Mouse (Mus musculus): ENCODE measurements at regions not wholly inside any gene's neighbourhood (a gene's known extent, or its start where the extent isn't known, plus 50 kb on each side); places are given as distances from the start of the nearest gene placed in this dataset.

- H3K4me2 ChIP-seq (replicated peaks; ENCODE audit: low read depth, low read length, severe bottlenecking): no peak overlapping the region
- no peaks in the 10 kb centered on the region for H3K9me3 ChIP-seq (ENCODE audit: control insufficient read depth, low read length)
- no peaks in the 10 kb centered on the region for H3K27me3 ChIP-seq (ENCODE audit: control insufficient read depth, insufficient read depth, low read length)
- ATAC-seq (ENCODE audit: low FRiP score, low read depth): no peak
- H3K4me3 ChIP-seq (replicated peaks; ENCODE audit: low read length): no peak overlapping the region
- H3K9ac ChIP-seq (ENCODE audit: low read depth, low read length, severe bottlenecking): no peak overlapping the region
- TF ChIP-seq POLR2A (IDR thresholded peaks at IDR 0.05; ENCODE audit: borderline replicate concordance, extremely low read depth, insufficient read depth, insufficient read length): no peak
- DNase-seq (ENCODE audit: low spot score): no peak
- no peak overlapping the region for H3K27ac ChIP-seq (replicated peaks; ENCODE audit: low read depth, low read length)
- H3K36me3 ChIP-seq (ENCODE audit: control insufficient read depth, insufficient read depth, low read length): no peaks in the 10 kb centered on the region
- no peaks in the 10 kb centered on the region for H3K4me1 ChIP-seq (ENCODE audit: control insufficient read depth, insufficient read depth, low read length)
Measured at GRCm38 (mm10) chr4:71663397-71663796, 94.4 kb downstream of the Gm11232 start.

- ATAC-seq (ENCODE audit: low FRiP score, low read depth): no peak
- H3K4me2 ChIP-seq (replicated peaks; ENCODE audit: low read depth, low read length, severe bottlenecking): no peak overlapping the region
Measured at GRCm38 (mm10) chr4:71640521-71640920, 117.2 kb downstream of the Gm11232 start.

GRCm38 (mm10) chr4:71627088-71627487, 130.7 kb downstream of the Gm11232 start:
- H3K36me3 ChIP-seq (ENCODE audit: control insufficient read depth, insufficient read depth, low read length): no peaks in the 10 kb centered on the region
- 46% methylated on average over 2 of the region's 2 CpGs for WGBS
- no peak overlapping the region for H3K9ac ChIP-seq (ENCODE audit: low read depth, low read length, severe bottlenecking)
- no peak overlapping the region for H3K27ac ChIP-seq (replicated peaks; ENCODE audit: low read depth, low read length)
- DNase-seq (ENCODE audit: low spot score) (no peak), ATAC-seq (ENCODE audit: low FRiP score, low read depth) (no peak)
- no peaks in the 10 kb centered on the region for H3K27me3 ChIP-seq (ENCODE audit: control insufficient read depth, insufficient read depth, low read length)
- no peak overlapping the region for H3K4me2 ChIP-seq (replicated peaks; ENCODE audit: low read depth, low read length, severe bottlenecking)
- TF ChIP-seq POLR2A (IDR thresholded peaks at IDR 0.05; ENCODE audit: borderline replicate concordance, extremely low read depth, insufficient read depth, insufficient read length): no peak
- H3K4me1 ChIP-seq (ENCODE audit: control insufficient read depth, insufficient read depth, low read length): no peaks in the 10 kb centered on the region
- no peaks in the 10 kb centered on the region for H3K9me3 ChIP-seq (ENCODE audit: control insufficient read depth, low read length)
- no peak overlapping the region for H3K4me3 ChIP-seq (replicated peaks; ENCODE audit: low read length)

More at GRCm38 (mm10) chr4:71640521-71640920, 117.2 kb downstream of the Gm11232 start:
- Histone ChIP-seq H3K36me3 (ENCODE audit: control insufficient read depth, insufficient read depth, low read length) (no peaks in the 10 kb centered on the region), H3K4me3 (replicated peaks; ENCODE audit: low read length) (no peak overlapping the region), H3K9me3 (ENCODE audit: control insufficient read depth, low read length) (no peaks in the 10 kb centered on the region), H3K4me1 (ENCODE audit: control insufficient read depth, insufficient read depth, low read length) (no peaks in the 10 kb centered on the region), H3K9ac (ENCODE audit: low read depth, low read length, severe bottlenecking) (no peak overlapping the region), H3K27me3 (ENCODE audit: control insufficient read depth, insufficient read depth, low read length) (no peaks in the 10 kb centered on the region), H3K27ac (replicated peaks; ENCODE audit: low read depth, low read length) (no peak overlapping the region)
- TF ChIP-seq POLR2A (IDR thresholded peaks at IDR 0.05; ENCODE audit: borderline replicate concordance, extremely low read depth, insufficient read depth, insufficient read length): no peak
- 97% methylated on average over 10 of the region's 10 CpGs for WGBS
- no peak for DNase-seq (ENCODE audit: low spot score)

GRCm38 (mm10) chr4:71626626-71627025, 131.1 kb downstream of the Gm11232 start:
- ATAC-seq (ENCODE audit: low FRiP score, low read depth): no peak
- TF ChIP-seq POLR2A (IDR thresholded peaks at IDR 0.05; ENCODE audit: borderline replicate concordance, extremely low read depth, insufficient read depth, insufficient read length): no peak
- 68% methylated on average over 1 of the region's 1 CpGs for WGBS
- no peaks in the 10 kb centered on the region for H3K9me3 ChIP-seq (ENCODE audit: control insufficient read depth, low read length)
- H3K4me1 ChIP-seq (ENCODE audit: control insufficient read depth, insufficient read depth, low read length): no peaks in the 10 kb centered on the region
- H3K4me2 ChIP-seq (replicated peaks; ENCODE audit: low read depth, low read length, severe bottlenecking): no peak overlapping the region
- no peak for DNase-seq (ENCODE audit: low spot score)
- H3K36me3 ChIP-seq (ENCODE audit: control insufficient read depth, insufficient read depth, low read length): no peaks in the 10 kb centered on the region
- H3K4me3 ChIP-seq (replicated peaks; ENCODE audit: low read length): no peak overlapping the region
- H3K27ac ChIP-seq (replicated peaks; ENCODE audit: low read depth, low read length): no peak overlapping the region
- H3K9ac ChIP-seq (ENCODE audit: low read depth, low read length, severe bottlenecking): no peak overlapping the region
- H3K27me3 ChIP-seq (ENCODE audit: control insufficient read depth, insufficient read depth, low read length): no peaks in the 10 kb centered on the region

- no peak overlapping the region for H3K4me3 ChIP-seq (replicated peaks; ENCODE audit: low read length)
- no peak overlapping the region for H3K9ac ChIP-seq (ENCODE audit: low read depth, low read length, severe bottlenecking)
- no peaks in the 10 kb centered on the region for H3K27me3 ChIP-seq (ENCODE audit: control insufficient read depth, insufficient read depth, low read length)
- no peak overlapping the region for H3K4me2 ChIP-seq (replicated peaks; ENCODE audit: low read depth, low read length, severe bottlenecking)
- DNase-seq (ENCODE audit: low spot score) (no peak), ATAC-seq (ENCODE audit: low FRiP score, low read depth) (no peak)
- H3K27ac ChIP-seq (replicated peaks; ENCODE audit: low read depth, low read length): no peak overlapping the region
- no peak for TF ChIP-seq POLR2A (IDR thresholded peaks at IDR 0.05; ENCODE audit: borderline replicate concordance, extremely low read depth, insufficient read depth, insufficient read length)
- H3K4me1 ChIP-seq (ENCODE audit: control insufficient read depth, insufficient read depth, low read length): no peaks in the 10 kb centered on the region
- H3K9me3 ChIP-seq (ENCODE audit: control insufficient read depth, low read length): no peaks in the 10 kb centered on the region
- H3K36me3 ChIP-seq (ENCODE audit: control insufficient read depth, insufficient read depth, low read length): no peaks in the 10 kb centered on the region
- 66% methylated on average over 2 of the region's 2 CpGs for WGBS
Measured at GRCm38 (mm10) chr4:71624771-71625170, 133.0 kb downstream of the Gm11232 start.

- Histone ChIP-seq H3K4me3 (replicated peaks; ENCODE audit: low read length) (no peak overlapping the region), H3K9me3 (ENCODE audit: control insufficient read depth, low read length) (no peaks in the 10 kb centered on the region), H3K27me3 (ENCODE audit: control insufficient read depth, insufficient read depth, low read length) (no peaks in the 10 kb centered on the region), H3K36me3 (ENCODE audit: control insufficient read depth, insufficient read depth, low read length) (no peaks in the 10 kb centered on the region), H3K4me1 (ENCODE audit: control insufficient read depth, insufficient read depth, low read length) (no peaks in the 10 kb centered on the region), H3K27ac (replicated peaks; ENCODE audit: low read depth, low read length) (no peak overlapping the region), H3K9ac (ENCODE audit: low read depth, low read length, severe bottlenecking) (no peak overlapping the region), H3K4me2 (replicated peaks; ENCODE audit: low read depth, low read length, severe bottlenecking) (no peak overlapping the region)
- no peak for DNase-seq (ENCODE audit: low spot score)
- ATAC-seq (ENCODE audit: low FRiP score, low read depth): no peak
- no peak for TF ChIP-seq POLR2A (IDR thresholded peaks at IDR 0.05; ENCODE audit: borderline replicate concordance, extremely low read depth, insufficient read depth, insufficient read length)
- 88% methylated on average over 1 of the region's 1 CpGs for WGBS
Measured at GRCm38 (mm10) chr4:71613720-71614119, 144.0 kb downstream of the Gm11232 start.
